In the genomic region with DNA sequence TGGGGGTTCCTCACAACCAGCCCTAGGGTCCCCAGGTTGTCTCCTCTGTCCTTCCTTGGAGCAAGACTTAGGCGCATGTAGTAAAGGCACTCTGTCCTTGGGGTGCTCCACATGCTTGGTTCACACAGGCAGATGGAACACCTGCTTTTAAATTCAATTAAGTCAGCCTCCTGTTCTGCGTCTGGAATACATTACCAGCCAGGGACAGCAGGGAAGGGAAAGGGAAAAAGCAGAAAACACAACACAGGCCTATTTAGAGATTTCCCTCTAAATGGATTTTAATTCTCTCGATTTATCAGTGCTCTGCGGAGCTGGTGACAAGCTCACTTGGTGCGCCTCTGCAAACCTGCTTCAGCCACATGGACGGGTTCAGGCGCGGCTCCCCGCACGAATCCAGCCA, we compare ENCODE assay signal across 15 mouse cellular contexts. TPM values are rescaled to one million over a fixed set of nuclear protein-coding genes. Genes with fewer than 3 reads are reported as not detected.
"Had no signal": no experiment of that assay in that cellular context is flagged by ENCODE, and none has a peak within 500 bp of the region (broad histone marks: within the 10 kb centered on the region; RNA-seq: fewer than 3 reads in every experiment).

No protein-coding gene starts in this region.

- ATAC-seq: liver, postnatal 0 days; midbrain, embryonic 13.5 days had no signal

- H3K9me3 ChIP-seq: liver, embryonic 13.5 days; lung, embryonic 15.5 days had no signal

- DNase-seq: liver; liver, embryonic 13.5 days; liver, postnatal 0 days; lung, postnatal 14 days; retina, postnatal 1 day; spleen, adult 18-20 months; thymus, adult 18-20 months; thymus, postnatal 14 days had no signal

- H3K36me3 ChIP-seq: limb, embryonic 12.5 days; liver, embryonic 13.5 days; lung, embryonic 15.5 days; midbrain, embryonic 13.5 days; neural tube, embryonic 12.5 days had no signal

- H3K4me2 ChIP-seq: limb, embryonic 12.5 days; liver, embryonic 13.5 days; lung, embryonic 15.5 days; midbrain, embryonic 13.5 days; neural tube, embryonic 12.5 days had no signal

- H3K4me3 ChIP-seq: limb, embryonic 12.5 days; liver, embryonic 13.5 days; lung, embryonic 15.5 days; midbrain, embryonic 13.5 days; myocyte; neural tube, embryonic 12.5 days had no signal

- H3K27ac ChIP-seq: limb, embryonic 12.5 days; liver, embryonic 13.5 days; lung, embryonic 15.5 days; midbrain, embryonic 13.5 days; neural tube, embryonic 12.5 days had no signal

- H3K9ac ChIP-seq: limb, embryonic 12.5 days; liver, embryonic 13.5 days; liver, postnatal 0 days; lung, embryonic 15.5 days; midbrain, embryonic 13.5 days; neural tube, embryonic 12.5 days had no signal

RNA-seq across cellular contexts. Expression of a gene that starts 6.8 kb away (rescaled TPM):
- polyA plus RNA-seq: kidney, embryonic 16.5 days; limb, embryonic 12.5 days; liver, embryonic 13.5 days; liver, postnatal 0 days; lung, embryonic 15.5 days; midbrain, embryonic 13.5 days; myocyte; neural tube, embryonic 12.5 days; stomach, embryonic 14.5 days had no signal
